Mouse (Mus musculus): ENCODE results near the gene Fam168a. TPM values are rescaled to one million over a fixed set of nuclear protein-coding genes. Genes with fewer than 3 reads are reported as not detected.
A peak's percentile ranks its signal among the peaks of the same experiment; 100 is the strongest.

Fam168a gene
- polyA plus RNA-seq, 1 experiment from 2014 or later = 32.6 TPM

GRCm38 (mm10) chr7:100685061-100686030 is 21.1 kb upstream of the Fam168a start:
- Histone ChIP-seq H3K4me2 (ENCODE audit: low read depth, low read length) (no peak overlapping the region), H3K4me1 (ENCODE audit: control insufficient read depth, insufficient read depth, low read length) (no peaks in the 10 kb centered on the region), H3K4me3 (ENCODE audit: low read depth, low read length) (no peak overlapping the region), H3K36me3 (replicated peaks; ENCODE audit: control insufficient read depth, insufficient read depth, low read depth, low read length) (no peaks in the 10 kb centered on the region), H3K27me3 (ENCODE audit: control insufficient read depth, insufficient read depth, low read length) (no peaks in the 10 kb centered on the region), H3K9ac (replicated peaks; ENCODE audit: low read length) (no peak overlapping the region), H3K27ac (replicated peaks; ENCODE audit: low read depth, low read length) (no peak overlapping the region), H3K9me3 (replicated peaks; ENCODE audit: control insufficient read depth, low read length) (no peaks in the 10 kb centered on the region)
- DNase-seq (ENCODE audit: low spot score) (peak; percentile 85), ATAC-seq (replicated peaks; ENCODE audit: insufficient number of reproducible peaks, low FRiP score, low TSS enrichment, low read depth) (no peak; the same call in 1 of the 2 replicates)
- 44% methylated on average over 13 of the region's 13 CpGs for WGBS

GRCm38 (mm10) chr7:100688471-100688870 is 18.0 kb upstream of the Fam168a start:
- Histone ChIP-seq H3K9ac (replicated peaks; ENCODE audit: low read length) (no peak overlapping the region), H3K27me3 (ENCODE audit: control insufficient read depth, insufficient read depth, low read length) (no peaks in the 10 kb centered on the region), H3K36me3 (replicated peaks; ENCODE audit: control insufficient read depth, insufficient read depth, low read depth, low read length) (no peaks in the 10 kb centered on the region), H3K4me2 (ENCODE audit: low read depth, low read length) (no peak overlapping the region), H3K9me3 (replicated peaks; ENCODE audit: control insufficient read depth, low read length) (no peaks in the 10 kb centered on the region), H3K4me3 (ENCODE audit: low read depth, low read length) (no peak overlapping the region), H3K27ac (replicated peaks; ENCODE audit: low read depth, low read length) (no peak overlapping the region), H3K4me1 (ENCODE audit: control insufficient read depth, insufficient read depth, low read length) (no peaks in the 10 kb centered on the region)
- DNase-seq (ENCODE audit: low spot score) = no peak
- ATAC-seq (replicated peaks; ENCODE audit: insufficient number of reproducible peaks, low FRiP score, low TSS enrichment, low read depth) = no peak
- 88% methylated on average over 7 of the region's 7 CpGs for WGBS

GRCm38 (mm10) chr7:100693199-100693598 is 13.2 kb upstream of the Fam168a start:
- no peaks in the 10 kb centered on the region for H3K27me3 ChIP-seq (ENCODE audit: control insufficient read depth, insufficient read depth, low read length)
- 77% methylated on average over 8 of the region's 8 CpGs for WGBS
- H3K4me3 ChIP-seq (ENCODE audit: low read depth, low read length) = no peak overlapping the region
- H3K36me3 ChIP-seq (replicated peaks; ENCODE audit: control insufficient read depth, insufficient read depth, low read depth, low read length) = no peaks in the 10 kb centered on the region
- ATAC-seq (replicated peaks; ENCODE audit: insufficient number of reproducible peaks, low FRiP score, low TSS enrichment, low read depth) = no peak
- no peak overlapping the region for H3K4me2 ChIP-seq (ENCODE audit: low read depth, low read length)
- no peak overlapping the region for H3K27ac ChIP-seq (replicated peaks; ENCODE audit: low read depth, low read length)
- no peak overlapping the region for H3K9ac ChIP-seq (replicated peaks; ENCODE audit: low read length)
- no peaks in the 10 kb centered on the region for H3K4me1 ChIP-seq (ENCODE audit: control insufficient read depth, insufficient read depth, low read length)
- H3K9me3 ChIP-seq (replicated peaks; ENCODE audit: control insufficient read depth, low read length) = no peaks in the 10 kb centered on the region
- DNase-seq (ENCODE audit: low spot score) = no peak

GRCm38 (mm10) chr7:100699771-100700770 is 6.4 kb upstream of the Fam168a start:
- ATAC-seq (replicated peaks; ENCODE audit: insufficient number of reproducible peaks, low FRiP score, low TSS enrichment, low read depth) (no peak), DNase-seq (ENCODE audit: low spot score) (no peak)
- Histone ChIP-seq H3K27me3 (ENCODE audit: control insufficient read depth, insufficient read depth, low read length) (no peaks in the 10 kb centered on the region), H3K9ac (replicated peaks; ENCODE audit: low read length) (no peak overlapping the region), H3K9me3 (replicated peaks; ENCODE audit: control insufficient read depth, low read length) (no peaks in the 10 kb centered on the region), H3K36me3 (replicated peaks; ENCODE audit: control insufficient read depth, insufficient read depth, low read depth, low read length) (no peaks in the 10 kb centered on the region), H3K4me2 (ENCODE audit: low read depth, low read length) (no peak overlapping the region), H3K27ac (replicated peaks; ENCODE audit: low read depth, low read length) (no peak overlapping the region), H3K4me1 (ENCODE audit: control insufficient read depth, insufficient read depth, low read length) (no peaks in the 10 kb centered on the region), H3K4me3 (ENCODE audit: low read depth, low read length) (no peak overlapping the region)
- WGBS = 42% methylated on average over 8 of the region's 8 CpGs

GRCm38 (mm10) chr7:100706883-100707480 is 547 bp downstream of the Fam168a start:
- H3K27me3 ChIP-seq (ENCODE audit: control insufficient read depth, insufficient read depth, low read length) = no peaks in the 10 kb centered on the region

GRCm38 (mm10) chr7:100718741-100719140 is 12.3 kb downstream of the Fam168a start:
- no peaks in the 10 kb centered on the region for H3K9me3 ChIP-seq (replicated peaks; ENCODE audit: control insufficient read depth, low read length)
- no peak overlapping the region for H3K9ac ChIP-seq (replicated peaks; ENCODE audit: low read length)
- 94% methylated on average over 5 of the region's 5 CpGs for WGBS
- no peaks in the 10 kb centered on the region for H3K36me3 ChIP-seq (replicated peaks; ENCODE audit: control insufficient read depth, insufficient read depth, low read depth, low read length)
- H3K4me3 ChIP-seq (ENCODE audit: low read depth, low read length) = no peak overlapping the region
- no peaks in the 10 kb centered on the region for H3K27me3 ChIP-seq (ENCODE audit: control insufficient read depth, insufficient read depth, low read length)
- H3K27ac ChIP-seq (replicated peaks; ENCODE audit: low read depth, low read length) = no peak overlapping the region
- H3K4me2 ChIP-seq (ENCODE audit: low read depth, low read length) = no peak overlapping the region
- no peaks in the 10 kb centered on the region for H3K4me1 ChIP-seq (ENCODE audit: control insufficient read depth, insufficient read depth, low read length)
- ATAC-seq (replicated peaks; ENCODE audit: insufficient number of reproducible peaks, low FRiP score, low TSS enrichment, low read depth) = no peak
- no peak for DNase-seq (ENCODE audit: low spot score)

More at GRCm38 (mm10) chr7:100706883-100707480, 547 bp downstream of the Fam168a start:
- peak; percentile 54; the same call in 1 of the 2 replicates for ATAC-seq (replicated peaks; ENCODE audit: insufficient number of reproducible peaks, low FRiP score, low TSS enrichment, low read depth)
- Histone ChIP-seq H3K4me3 (ENCODE audit: low read depth, low read length) (peak overlapping the region; percentile 93), H3K36me3 (replicated peaks; ENCODE audit: control insufficient read depth, insufficient read depth, low read depth, low read length) (no peaks in the 10 kb centered on the region), H3K4me1 (ENCODE audit: control insufficient read depth, insufficient read depth, low read length) (no peaks in the 10 kb centered on the region), H3K9ac (replicated peaks; ENCODE audit: low read length) (peak overlapping the region; percentile 95), H3K27ac (replicated peaks; ENCODE audit: low read depth, low read length) (peak overlapping the region; percentile 98), H3K9me3 (replicated peaks; ENCODE audit: control insufficient read depth, low read length) (no peaks in the 10 kb centered on the region), H3K4me2 (ENCODE audit: low read depth, low read length) (peak overlapping the region; percentile 75)
- DNase-seq (ENCODE audit: low spot score) = no peak
- under 1% methylated on average over 23 of the region's 23 CpGs for WGBS

GRCm38 (mm10) chr7:100722268-100722667 is 15.8 kb downstream of the Fam168a start:
- H3K27me3 ChIP-seq (ENCODE audit: control insufficient read depth, insufficient read depth, low read length) = no peaks in the 10 kb centered on the region
- H3K4me2 ChIP-seq (ENCODE audit: low read depth, low read length) = no peak overlapping the region
- ATAC-seq (replicated peaks; ENCODE audit: insufficient number of reproducible peaks, low FRiP score, low TSS enrichment, low read depth) (no peak), DNase-seq (ENCODE audit: low spot score) (no peak)
- no peaks in the 10 kb centered on the region for H3K4me1 ChIP-seq (ENCODE audit: control insufficient read depth, insufficient read depth, low read length)
- no peak overlapping the region for H3K9ac ChIP-seq (replicated peaks; ENCODE audit: low read length)
- H3K27ac ChIP-seq (replicated peaks; ENCODE audit: low read depth, low read length) = no peak overlapping the region
- 76% methylated on average over 6 of the region's 6 CpGs for WGBS
- H3K4me3 ChIP-seq (ENCODE audit: low read depth, low read length) = no peak overlapping the region
- H3K9me3 ChIP-seq (replicated peaks; ENCODE audit: control insufficient read depth, low read length) = no peaks in the 10 kb centered on the region
- no peaks in the 10 kb centered on the region for H3K36me3 ChIP-seq (replicated peaks; ENCODE audit: control insufficient read depth, insufficient read depth, low read depth, low read length)
